In the genomic region with DNA sequence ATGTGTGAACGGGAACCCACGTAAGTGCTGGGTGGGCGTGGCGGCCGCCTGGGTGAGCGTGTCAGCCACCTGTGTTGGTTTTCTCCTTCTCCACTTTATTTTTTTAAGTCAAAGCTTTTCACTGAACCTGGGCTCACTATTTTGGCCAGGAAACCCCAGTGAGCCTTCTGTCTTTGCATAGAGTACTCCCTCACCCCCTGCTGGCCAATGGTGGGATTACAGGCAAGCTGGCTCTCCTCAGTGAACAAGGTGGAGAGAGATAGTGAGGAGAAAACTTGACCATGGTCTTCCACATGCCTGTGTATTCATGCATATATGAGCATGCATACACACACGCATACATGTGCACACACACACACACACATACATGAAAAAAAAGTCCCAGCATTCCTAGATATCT, we compare ENCODE assay signal across 8 mouse cellular contexts. TPM values are rescaled to one million over a fixed set of nuclear protein-coding genes. Genes with fewer than 3 reads are reported as not detected.
DNase-seq lines count a peak whose midpoint lies in the region; ATAC-seq lines count a peak whose summit lies in the region.

No protein-coding gene starts in this region.

- peaks cover 3% of the 10 kb centered on the region; the same call in 1 of the 2 replicates for H3K9me3 ChIP-seq in midbrain, embryonic 11.5 days (ENCODE audit: control insufficient read depth, low read length)

- no peak overlapping the region for H3K4me2 ChIP-seq in midbrain, embryonic 11.5 days

- H3K27ac ChIP-seq in midbrain, embryonic 11.5 days (ENCODE audit: low read depth, low read length): no peak overlapping the region

- DNase-seq in cerebellum, postnatal 10 days: peak; percentile 96 to 99
- peak; percentile 88 to 91 for DNase-seq in frontal cortex, postnatal 25 days (ENCODE audit: low spot score in 2 of 2)
- DNase-seq in hindlimb bud, embryonic 11.5 days (ENCODE audit: extremely low spot score, low read depth, low spot score): peak; percentile 63
- DNase-seq in left cerebral cortex, adult 18-20 months (ENCODE audit: low spot score in 2 of 2): peak; percentile 84 to 97
- DNase-seq in midbrain, embryonic 11.5 days (ENCODE audit: low spot score, missing footprints): peak; percentile 98
- peak; percentile 64 to 74 for DNase-seq in right cerebral cortex, postnatal 36 days (ENCODE audit: low spot score in 2 of 2)
- peak; percentile 69 to 94 for DNase-seq in urinary bladder, postnatal 4 days (ENCODE audit: low spot score in 2 of 2)

- no peak overlapping the region for H3K9ac ChIP-seq in midbrain, embryonic 11.5 days (ENCODE audit: low read length)

- WGBS in midbrain, embryonic 11.5 days: 41% methylated on average over 7 of the region's 7 CpGs

- no peaks in the 10 kb centered on the region for H3K36me3 ChIP-seq in midbrain, embryonic 11.5 days (ENCODE audit: control insufficient read depth, insufficient read depth, low read length)

- no peaks in the 10 kb centered on the region for H3K27me3 ChIP-seq in midbrain, embryonic 11.5 days (ENCODE audit: control insufficient read depth, insufficient read depth, low read length)

- H3K4me1 ChIP-seq in midbrain, embryonic 11.5 days (ENCODE audit: control insufficient read depth, insufficient read depth, low read length): no peaks in the 10 kb centered on the region

- H3K4me3 ChIP-seq in midbrain, embryonic 11.5 days (ENCODE audit: low read depth, low read length): no peak overlapping the region

- ATAC-seq in activated CD4-positive, CD25-positive, alpha-beta regulatory T cell, adult 4 months: peak; percentile 82
- ATAC-seq in midbrain, embryonic 11.5 days (ENCODE audit: low FRiP score): peak; percentile 24; the same call in 1 of the 2 replicates

RNA-seq across cellular contexts. Expression of a gene that starts 6.8 kb away (rescaled TPM):
- polyA plus RNA-seq in activated CD4-positive, CD25-positive, alpha-beta regulatory T cell, adult 4 months (2017; shearing (Covaris generic)): 10 to 100 TPM; 16.8 to 19.7 TPM
- 10 to 100 TPM; 19.0 to 19.5 TPM for total RNA-seq in left cerebral cortex, adult 18-20 months (2021)
- 40.0 and 44.3 TPM in 2 replicates for polyA plus RNA-seq in midbrain, embryonic 11.5 days (2014; fragmentation: Nextera tagmentation; extraction: Ambion mirVana)
